Mouse (Mus musculus) hindbrain, postnatal 0 days (tissue): ENCODE measurements around the gene Nupr1. TPM values are rescaled to one million over a fixed set of nuclear protein-coding genes. Genes with fewer than 3 reads are reported as not detected.

Source experiments
- ATAC-seq: fragments of 200-750 bp; cut with Nextera tagmentation; 2 replicates; pipeline ENCODE4 v1.8.0; 2017; ENCODE audit warnings: mild to moderate bottlenecking, moderate TSS enrichment, moderate library complexity
- DNase-seq: peaks from one replicate; pipeline ENCODE4 v3.0.0-alpha.2; 2015; ENCODE audit warnings: low spot score
- H3K27ac ChIP-seq: fragments of 300-500 bp; sonication (generic); 2 replicates; pipeline ENCODE4 v1.5.1; 2014; ENCODE audit warnings: mild to moderate bottlenecking
- H3K27me3 ChIP-seq: fragments of 300-500 bp; sonication (generic); 2 replicates; pipeline ENCODE4 v1.6.1; 2014; ENCODE audit warnings: low read length, mixed read lengths; ENCODE audit not compliant: insufficient read depth
- H3K36me3 ChIP-seq: fragments of 300-500 bp; sonication (generic); 2 replicates; pipeline ENCODE4 v1.6.1; 2014; ENCODE audit warnings: low read length, mixed read lengths; ENCODE audit not compliant: insufficient read depth
- H3K4me1 ChIP-seq: fragments of 300-500 bp; sonication (generic); 2 replicates; pipeline ENCODE4 v1.6.1; 2014; ENCODE audit warnings: antibody characterized with exemption, low read length, mixed read lengths; ENCODE audit not compliant: insufficient read depth
- H3K4me2 ChIP-seq: fragments of 300-500 bp; sonication (generic); 2 replicates; pipeline ENCODE4 v1.6.1; 2014; ENCODE audit warnings: low read depth, mild to moderate bottlenecking, low read length, moderate library complexity, mixed read lengths
- H3K4me3 ChIP-seq: fragments of 300-500 bp; sonication (generic); 2 replicates; pipeline ENCODE4 v1.5.1; 2014; ENCODE audit warnings: low read length
- H3K9ac ChIP-seq: fragments of 300-500 bp; sonication (generic); replicated peaks from 2 replicates; pipeline ENCODE4 v1.6.1; 2014; ENCODE audit warnings: mild to moderate bottlenecking, low read length, moderate library complexity, mixed read lengths
- H3K9me3 ChIP-seq: fragments of 300-500 bp; sonication (generic); 2 replicates; pipeline ENCODE4 v1.6.1; 2016; ENCODE audit warnings: low read length, mixed read lengths
- CTCF ChIP-seq: IDR thresholded peaks from 2 replicates; pipeline ENCODE4 v1.5.1; 2016; ENCODE audit warnings: antibody characterized with exemption, control low read depth, low read depth
- WGBS: fragments of 180-500 bp; shearing (Covaris S2); extraction: QIAGEN DNeasy Blood & Tissue Kit; methylation state at CpG from one replicate; pipeline ENCODE4 v1.1.7; 2014; 5-methylcytosine and 5-hydroxymethylcytosine counted together
- polyA plus RNA-seq: library from polyadenylated mRNA; unstranded; fragments of >200 nt; fragmentation: Nextera tagmentation; extraction: Ambion mirVana; gene quantifications from 2 replicates; pipeline ENCODE4 v1.2.1, GENCODE M21; 2015
- total RNA-seq: library from RNA; depleted of rRNA; stranded (reverse); fragments of >200 nt; gene quantifications from 2 replicates; pipeline ENCODE4 v1.2.3, GENCODE M21; 2014

Nupr1 gene
- total and polyA plus RNA-seq, 2 experiments from 2014 or later: 5.9 to 19.1 TPM

DNA sequence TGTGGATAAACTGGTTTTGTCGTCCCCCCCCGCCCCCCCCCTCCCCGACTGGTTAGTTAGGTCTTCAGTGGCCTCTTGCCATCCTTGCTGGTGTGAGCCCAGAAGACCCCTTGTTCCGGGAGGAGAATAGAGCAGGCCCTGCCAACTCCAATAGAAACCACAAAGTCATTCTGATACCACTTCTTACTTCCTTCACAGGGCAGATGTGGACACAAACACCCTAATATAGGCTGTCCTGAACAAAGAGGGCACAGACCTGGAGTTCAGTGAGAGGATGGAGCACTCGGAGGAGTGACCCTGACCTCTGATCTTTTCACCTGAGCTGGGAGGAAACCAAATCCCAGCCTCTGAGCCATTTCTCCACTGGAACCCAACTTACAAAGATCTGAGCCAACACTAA, 28.8 kb downstream of the Nupr1 start:
- Histone ChIP-seq H3K4me3 (no peak overlapping the region), H3K27me3 (no peaks in the 10 kb centered on the region), H3K9me3 (no peaks in the 10 kb centered on the region), H3K27ac (no peak overlapping the region), H3K4me2 (no peak overlapping the region), H3K36me3 (no peaks in the 10 kb centered on the region), H3K4me1 (no peaks in the 10 kb centered on the region), H3K9ac (no peak overlapping the region)
- 41% methylated on average over 4 of the region's 5 CpGs for WGBS
- DNase-seq: no peak
- ATAC-seq: no peak
- TF ChIP-seq CTCF: no peak

DNA sequence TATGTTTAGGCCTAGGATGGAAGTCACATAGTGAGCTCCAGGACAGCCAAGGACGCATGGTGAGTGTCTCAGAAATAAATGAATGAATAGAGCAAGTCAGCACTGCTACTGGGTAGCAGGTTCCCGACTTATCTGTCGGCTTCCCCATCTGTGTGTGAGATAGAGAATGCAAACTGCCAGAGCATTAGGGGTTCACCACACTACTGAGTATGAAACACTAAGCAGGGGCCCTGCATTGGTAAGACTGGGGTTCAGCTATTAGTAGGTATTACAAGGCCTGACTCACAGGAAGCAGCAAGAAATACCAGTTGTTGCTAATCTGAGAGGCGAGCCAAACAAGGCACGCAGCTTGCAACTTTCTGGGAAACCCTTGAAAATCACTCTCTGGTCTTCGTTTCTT, 31.7 kb downstream of the Nupr1 start:
- Histone ChIP-seq H3K36me3 (no peaks in the 10 kb centered on the region), H3K4me1 (no peaks in the 10 kb centered on the region), H3K9me3 (no peaks in the 10 kb centered on the region), H3K4me3 (no peak overlapping the region), H3K27ac (no peak overlapping the region), H3K9ac (no peak overlapping the region), H3K4me2 (no peak overlapping the region), H3K27me3 (no peaks in the 10 kb centered on the region)
- no peak for DNase-seq
- WGBS: 77% methylated on average over 6 of the region's 6 CpGs
- TF ChIP-seq CTCF: no peak
- ATAC-seq: no peak

DNA sequence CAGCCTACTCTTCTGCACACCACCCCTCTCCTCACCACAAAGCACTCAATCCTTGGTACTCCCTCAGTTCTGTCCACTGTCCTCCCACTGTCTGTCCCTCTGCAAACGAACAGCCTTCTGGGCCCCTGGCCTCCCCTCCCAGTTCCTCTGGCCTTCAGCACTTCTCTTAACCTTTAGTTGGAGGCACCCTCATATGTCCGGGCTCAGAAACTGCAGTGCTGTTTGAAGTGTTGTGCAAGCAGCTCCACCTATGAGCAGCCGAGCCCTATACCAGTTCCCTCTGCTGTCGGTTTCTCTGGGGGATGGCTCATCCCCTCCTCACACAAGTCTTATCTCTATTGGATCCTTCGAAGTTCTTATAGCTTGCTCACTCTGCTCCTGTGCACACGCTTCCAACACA, 34.2 kb downstream of the Nupr1 start:
- Histone ChIP-seq H3K9me3 (no peaks in the 10 kb centered on the region), H3K4me2 (no peak overlapping the region), H3K36me3 (no peaks in the 10 kb centered on the region), H3K27me3 (no peaks in the 10 kb centered on the region), H3K27ac (no peak overlapping the region), H3K4me3 (no peak overlapping the region), H3K4me1 (no peaks in the 10 kb centered on the region), H3K9ac (no peak overlapping the region)
- no peak for DNase-seq
- 77% methylated on average over 6 of the region's 6 CpGs for WGBS
- ATAC-seq: no peak
- no peak for TF ChIP-seq CTCF

DNA sequence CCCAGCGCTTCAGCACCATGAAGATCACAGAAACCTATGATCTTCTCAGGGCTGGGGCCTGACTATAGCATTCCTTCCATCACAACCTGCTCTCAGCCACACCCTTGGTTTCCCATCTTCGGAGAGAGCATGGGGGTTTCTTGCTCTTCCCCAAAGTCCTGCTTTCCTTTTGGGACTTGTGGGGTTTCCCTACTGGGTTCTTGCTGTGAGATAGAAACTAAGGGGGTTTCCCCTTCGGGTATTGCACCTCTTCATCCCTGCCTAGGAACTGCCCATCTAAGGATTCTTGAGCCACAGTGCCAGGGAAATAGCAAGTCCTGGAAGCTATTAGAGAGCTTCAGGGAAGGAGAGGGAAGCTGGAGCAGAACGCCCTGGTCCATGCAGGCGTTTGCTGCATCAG, 34.8 kb downstream of the Nupr1 start:
- Histone ChIP-seq H3K9me3 (no peaks in the 10 kb centered on the region), H3K27me3 (no peaks in the 10 kb centered on the region), H3K4me1 (no peaks in the 10 kb centered on the region), H3K4me3 (no peak overlapping the region), H3K36me3 (no peaks in the 10 kb centered on the region), H3K27ac (no peak overlapping the region), H3K4me2 (no peak overlapping the region), H3K9ac (no peak overlapping the region)
- ATAC-seq (no peak), DNase-seq (no peak)
- 87% methylated on average over 5 of the region's 5 CpGs for WGBS
- no peak for TF ChIP-seq CTCF

DNA sequence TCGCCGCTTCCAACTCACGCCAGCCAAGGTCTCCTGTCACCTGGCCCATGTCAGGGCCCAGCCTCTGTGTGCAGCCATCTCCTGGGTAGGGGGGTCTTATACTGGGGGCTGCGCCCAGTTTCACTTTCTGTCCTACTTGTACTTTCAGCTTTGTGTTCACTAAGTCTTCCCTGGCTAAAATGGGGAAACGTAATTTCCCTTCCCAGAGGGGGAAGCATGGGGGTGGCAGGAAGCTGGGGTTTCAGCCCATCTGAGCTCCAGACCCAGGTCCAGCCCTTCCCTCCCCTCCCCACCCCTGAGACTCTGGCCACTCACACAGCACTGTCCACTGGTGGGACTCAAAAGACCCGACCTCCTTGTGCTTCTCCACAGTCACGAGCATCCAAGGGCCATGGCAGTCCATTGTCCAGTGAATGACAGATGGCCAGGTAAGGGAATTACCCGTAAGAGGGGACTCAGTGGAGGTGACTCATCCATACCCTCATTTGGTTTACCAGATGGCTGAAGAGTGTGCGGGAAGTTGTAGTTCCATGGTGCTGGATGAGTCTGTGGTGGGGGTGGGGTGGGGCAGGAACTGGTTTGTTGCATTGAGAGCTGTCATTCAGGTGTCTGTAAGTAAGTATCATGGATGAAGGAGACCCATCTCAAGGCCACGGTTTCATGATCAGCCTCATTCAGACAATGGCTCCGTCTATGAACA, 35.6 kb downstream of the Nupr1 start, which contains the start of gene Il27:
Gene Il27, minus strand, starts transcription at position 80 of the 700 bp plus-strand sequence.
- DNase-seq: no peak
- no peak within 1 kb of the TSS for H3K27ac ChIP-seq
- TF ChIP-seq CTCF: no peak
- no peak within 1 kb of the TSS for H3K4me3 ChIP-seq
- H3K27me3 ChIP-seq: no peaks in the 10 kb centered on the region
- H3K4me2 ChIP-seq: no peak within 1 kb of the TSS
- ATAC-seq: no peak
- H3K9me3 ChIP-seq: no peaks in the 10 kb centered on the region
- 86% methylated on average over 11 of the region's 11 CpGs for WGBS
- H3K9ac ChIP-seq: no peak within 1 kb of the TSS
- H3K36me3 ChIP-seq: no peaks in the 10 kb centered on the region
- no peaks in the 10 kb centered on the region for H3K4me1 ChIP-seq

DNA sequence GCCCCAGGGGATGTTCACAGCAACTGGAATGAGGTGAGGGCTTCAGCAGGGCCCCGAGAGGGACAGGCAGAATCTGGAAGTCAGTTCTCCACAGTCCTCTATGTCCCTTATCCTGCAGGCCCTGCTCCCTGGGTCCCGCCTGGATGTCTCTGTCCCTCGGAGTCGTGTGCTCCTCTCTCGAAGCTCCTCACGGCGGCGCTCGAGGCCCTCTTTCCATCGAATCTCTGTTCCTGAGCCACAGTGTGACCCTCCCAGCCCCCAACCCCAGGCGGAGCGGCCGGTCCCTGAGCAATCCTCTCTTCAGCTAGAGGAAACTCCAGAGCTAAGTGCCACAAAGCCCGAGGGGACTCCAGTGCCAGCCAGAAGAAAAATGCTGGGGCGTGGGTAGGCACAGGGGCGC, 42.9 kb downstream of the Nupr1 start:
- Histone ChIP-seq H3K4me2 (peak overlapping the region; percentile 40), H3K4me3 (no peak overlapping the region), H3K36me3 (no peaks in the 10 kb centered on the region), H3K4me1 (0 out of 2 replicates have a peak, but pooled peaks cover 2% of the 10 kb centered on the region), H3K9me3 (no peaks in the 10 kb centered on the region), H3K27me3 (no peaks in the 10 kb centered on the region), H3K9ac (peak overlapping the region; percentile 28; the same call in 1 of the 2 replicates), H3K27ac (no peak overlapping the region)
- WGBS: 8% methylated on average over 16 of the region's 16 CpGs
- TF ChIP-seq CTCF: peak; percentile 73
- peak; percentile 80 for DNase-seq
- ATAC-seq: peak; percentile 70; the same call in 1 of the 2 replicates

DNA sequence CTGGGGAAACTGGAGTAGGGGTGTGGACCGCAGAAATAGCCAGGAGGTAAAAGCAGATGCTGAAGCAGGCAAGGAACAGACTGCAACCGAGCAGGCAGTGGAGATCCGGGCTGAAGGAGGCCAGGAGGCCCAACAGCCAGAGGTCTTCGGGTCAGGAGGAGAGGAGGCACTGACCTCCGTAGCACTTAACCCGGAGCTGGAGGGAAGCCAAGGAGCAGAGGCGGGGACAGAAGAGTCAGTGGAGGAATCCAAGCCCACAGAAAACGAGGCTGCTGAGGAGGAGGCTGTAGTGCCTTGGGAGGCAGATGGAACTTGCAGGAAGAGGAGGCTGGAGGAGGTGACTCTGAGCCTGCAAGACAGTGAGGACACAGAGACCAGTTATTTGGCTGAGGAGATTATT, 43.8 kb downstream of the Nupr1 start:
- H3K4me3 ChIP-seq: no peak overlapping the region
- H3K4me1 ChIP-seq: 0 out of 2 replicates have a peak, but pooled peaks cover 5% of the 10 kb centered on the region
- no peaks in the 10 kb centered on the region for H3K36me3 ChIP-seq
- no peak for ATAC-seq
- no peak overlapping the region for H3K4me2 ChIP-seq
- no peaks in the 10 kb centered on the region for H3K27me3 ChIP-seq
- 65% methylated on average over 8 of the region's 8 CpGs for WGBS
- no peak for TF ChIP-seq CTCF
- no peak for DNase-seq
- no peak overlapping the region for H3K9ac ChIP-seq
- H3K27ac ChIP-seq: no peak overlapping the region
- no peaks in the 10 kb centered on the region for H3K9me3 ChIP-seq
